Mouse (Mus musculus) gastrocnemius, adult 8-10 months (tissue): ENCODE data around the gene Atp8a2. TPM values are rescaled to one million over a fixed set of nuclear protein-coding genes. Genes with fewer than 3 reads are reported as not detected.

Source experiments
- DNase-seq, 2 experiments: peaks; one replicate each; pipeline ENCODE4 v3.0.0; 2022; ENCODE audit warnings: low spot score in 2 of 2
- microRNA-seq: library from miRNA; unstranded; fragments of <30 nt; microRNA quantifications from one replicate; pipeline ENCODE4 v1.2.0, GENCODE M21; 2022
- total RNA-seq, 4 experiments: library from RNA; stranded (reverse); gene quantifications; 2 replicates each; pipeline ENCODE4 v1.2.4; 2022

Atp8a2 gene
- total RNA-seq, 4 experiments from 2014 or later, result 0.38 to 0.51 (median 0.42) TPM

- no peak for DNase-seq
Observed at GRCm38 (mm10) chr14:59612920-59613625, 583.9 kb downstream of the Atp8a2 start.

- DNase-seq, result no peak
Observed at GRCm38 (mm10) chr14:59607021-59607420, 590.0 kb downstream of the Atp8a2 start.

DNA sequence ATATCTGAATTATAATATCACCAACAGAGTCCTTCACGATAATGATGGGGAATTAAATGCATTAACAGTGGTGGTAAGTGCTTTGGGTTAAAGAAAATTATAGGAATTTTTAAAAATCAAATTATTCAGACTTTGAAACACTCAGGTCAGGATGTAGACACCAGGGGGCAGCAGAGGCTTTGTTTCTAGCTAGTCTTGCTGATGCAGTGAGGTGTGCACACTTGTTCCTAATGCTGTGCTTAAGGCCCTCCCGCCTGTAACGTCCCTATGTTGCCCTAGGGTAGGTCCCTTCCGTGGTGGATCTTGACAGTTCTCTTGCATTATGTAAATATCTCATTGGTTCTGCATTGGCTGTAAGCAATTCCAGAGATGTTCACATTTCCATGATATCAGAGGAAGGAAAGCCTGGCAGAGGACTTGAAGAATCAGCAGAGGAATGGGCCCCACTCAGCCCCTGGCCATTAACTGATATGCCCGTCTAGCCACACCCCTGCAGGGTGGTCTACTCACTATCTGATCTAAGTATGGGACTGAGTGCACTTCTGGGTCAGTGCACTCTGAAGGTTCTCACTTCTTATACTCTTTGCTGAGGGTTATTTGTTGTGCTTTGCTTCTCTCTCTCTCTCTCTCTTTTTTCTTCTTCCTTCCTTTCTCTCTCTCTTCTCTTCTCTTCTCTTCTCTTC lies 591.2 kb downstream of the Atp8a2 start:
- peak; percentile 43 to 48 for DNase-seq

DNA sequence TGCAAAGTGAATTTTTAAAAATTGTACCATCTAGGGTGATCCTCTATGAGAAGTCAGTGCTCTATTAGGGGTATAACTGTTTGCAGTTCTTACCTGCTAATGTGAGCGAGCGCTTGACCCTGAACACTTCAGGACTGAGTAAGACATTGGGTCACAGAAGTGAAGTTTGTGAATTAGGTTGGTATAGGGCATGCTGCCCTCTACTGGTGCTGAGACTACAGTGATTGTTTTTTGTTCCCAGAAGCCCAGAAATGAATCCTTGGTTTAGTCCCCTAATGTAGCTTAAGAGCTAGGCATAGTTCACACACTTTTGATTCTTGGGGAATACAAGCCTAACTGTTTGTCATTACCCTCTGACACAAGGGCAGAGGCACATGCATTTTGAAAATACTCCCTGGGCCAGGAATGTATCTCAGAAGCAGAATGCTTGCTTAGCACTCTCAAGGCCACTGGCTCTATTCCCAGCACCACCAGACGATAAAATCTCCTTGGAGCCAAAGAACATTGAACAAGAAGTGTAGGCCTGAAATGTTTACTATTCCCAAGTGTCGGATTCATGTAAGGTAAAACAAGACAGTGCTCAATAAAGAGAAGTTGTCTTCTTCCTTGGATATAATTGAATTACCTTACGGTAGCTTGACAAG lies 592.9 kb downstream of the Atp8a2 start:
- DNase-seq, result no peak

- DNase-seq, result no peak
Observed at GRCm38 (mm10) chr14:59598260-59598627, 598.7 kb downstream of the Atp8a2 start.

- peak; percentile 88 to 89 for DNase-seq
Observed at GRCm38 (mm10) chr14:59597398-59598259, 599.4 kb downstream of the Atp8a2 start, which contains the start of gene Cdadc1. Gene Cdadc1, minus strand, starts transcription at chr14:59597959.

DNA sequence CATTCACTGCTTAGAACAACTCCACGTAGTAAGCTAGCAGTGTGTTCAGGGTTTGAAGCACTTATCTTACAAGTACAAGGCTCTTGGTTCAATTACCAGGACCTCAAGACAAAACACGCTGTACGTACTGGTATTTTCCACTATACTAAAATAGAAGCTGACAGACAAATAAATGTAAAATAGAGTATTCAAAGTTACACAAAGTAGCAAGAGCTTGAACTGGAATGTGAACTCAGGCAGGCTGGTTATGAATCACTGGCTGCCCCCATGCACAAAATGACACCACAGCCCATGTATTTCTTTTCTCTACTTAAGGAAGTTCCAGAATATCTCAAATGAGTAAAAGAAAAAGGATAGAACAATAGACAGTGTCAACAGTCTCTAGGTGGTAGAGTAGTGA lies 602.0 kb downstream of the Atp8a2 start:
- DNase-seq, result no peak

DNA sequence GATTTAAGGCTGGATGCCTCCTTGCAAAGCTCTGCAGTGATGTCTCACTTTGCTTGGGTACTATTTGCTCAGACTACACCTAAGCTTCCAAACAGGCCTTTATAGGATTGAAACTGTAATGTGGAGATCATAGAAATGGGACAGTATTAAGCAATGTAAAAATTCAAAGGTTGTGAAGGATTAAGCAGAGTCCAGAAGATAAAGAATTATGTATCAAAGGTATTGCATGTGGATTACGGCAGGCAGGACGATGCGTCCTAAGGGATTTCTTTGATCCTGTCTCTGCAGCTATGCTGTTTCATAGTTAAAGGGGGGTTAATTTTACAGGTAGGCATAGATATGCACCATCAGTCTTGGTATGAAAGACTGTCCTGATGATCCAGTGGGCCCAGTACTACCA lies 604.4 kb downstream of the Atp8a2 start:
- no peak for DNase-seq

GRCm38 (mm10) chr14:59591901-59592300 lies 605.1 kb downstream of the Atp8a2 start:
- DNase-seq, result no peak

DNA sequence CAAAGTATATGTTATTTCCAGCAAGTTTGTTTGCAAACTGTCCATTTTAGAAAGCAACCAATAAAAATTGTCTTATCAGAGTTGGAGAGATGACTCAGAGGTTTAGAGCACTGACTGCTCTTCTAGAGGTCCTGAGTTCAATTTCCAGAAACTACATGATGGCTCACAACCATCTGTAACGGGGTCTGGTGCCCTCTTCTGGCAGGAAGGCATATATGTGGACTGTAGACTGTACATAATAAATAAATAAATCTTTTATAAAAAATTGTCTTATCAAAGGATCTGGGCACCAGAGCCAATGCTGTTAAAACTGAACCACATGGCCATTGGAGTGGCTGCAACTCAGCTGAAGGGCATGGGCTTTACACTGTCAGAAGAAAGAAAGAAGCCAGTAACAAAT lies 606.4 kb downstream of the Atp8a2 start:
- DNase-seq, result no peak

Small RNAs within 50 kb of the gene (microRNA-seq; reads per million reads assigned to microRNA genes)
- not detected for gene Mir719

Other genes with a start within 250 kb of the Atp8a2 start
- not detected for gene Nupl1, start 54.3 kb upstream of the Atp8a2 start, total RNA-seq
- gene Gm49336, start 54.3 kb upstream of the Atp8a2 start, total RNA-seq, result 10 to 100 TPM; 26.1 to 31.2 (median 28.5) TPM
- 10 to 100 TPM; 47.7 to 63.0 (median 53.4) TPM for gene Mtmr6, start 68.0 kb upstream of the Atp8a2 start, total RNA-seq
- gene Amer2, start 176.1 kb upstream of the Atp8a2 start, total RNA-seq, result under 1 TPM in 1 of 4 experiments, not detected in 3; 0.02 TPM